Mouse (Mus musculus): Measurements from ENCODE around the gene Setd3. TPM values are rescaled to one million over a fixed set of nuclear protein-coding genes. Genes with fewer than 3 reads are reported as not detected.

Setd3 gene
- polyA plus RNA-seq, 1 experiment from 2014 or later: 53.8 TPM

GRCm38 (mm10) chr12:108135610-108136208, 43.4 kb downstream of the Setd3 start:
- 76% methylated on average over 6 of the region's 6 CpGs for WGBS (ENCODE audit: insufficient replicate concordance)
- H3K4me2 ChIP-seq: no peak overlapping the region
- no peaks in the 10 kb centered on the region for H3K4me1 ChIP-seq (replicated peaks)
- H3K36me3 ChIP-seq (replicated peaks): peaks cover 78% of the 10 kb centered on the region
- no peak overlapping the region for H3K27ac ChIP-seq (replicated peaks)
- H3K4me3 ChIP-seq (replicated peaks): no peak overlapping the region
- H3K27me3 ChIP-seq: no peaks in the 10 kb centered on the region
- no peaks in the 10 kb centered on the region for H3K9me3 ChIP-seq (replicated peaks)
- no peak for ATAC-seq (ENCODE audit: insufficient read depth)
- H3K9ac ChIP-seq: no peak overlapping the region

DNA sequence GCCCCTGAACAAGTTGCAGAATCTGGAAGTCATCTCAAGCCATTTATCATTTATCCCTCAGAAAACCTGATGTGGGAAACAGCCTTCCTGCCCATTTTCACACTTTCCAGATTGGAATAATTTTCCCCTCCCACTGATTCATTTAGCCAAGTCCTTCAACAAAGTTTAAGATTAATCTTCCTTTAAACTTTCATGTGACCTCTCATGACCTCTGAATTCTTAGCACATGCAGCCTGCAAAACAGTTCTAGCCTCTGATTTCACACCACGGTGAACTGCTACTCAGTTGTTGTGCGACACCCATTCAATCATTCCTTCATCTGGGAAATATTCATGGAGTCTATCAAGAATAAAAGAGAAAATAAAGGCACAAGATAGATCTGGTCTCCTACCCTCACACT, 45.9 kb downstream of the Setd3 start:
- Histone ChIP-seq H3K4me1 (replicated peaks) (no peaks in the 10 kb centered on the region), H3K36me3 (replicated peaks) (peaks cover 90% of the 10 kb centered on the region)
- WGBS (ENCODE audit: insufficient replicate concordance): 87% methylated on average over 2 of the region's 2 CpGs

DNA sequence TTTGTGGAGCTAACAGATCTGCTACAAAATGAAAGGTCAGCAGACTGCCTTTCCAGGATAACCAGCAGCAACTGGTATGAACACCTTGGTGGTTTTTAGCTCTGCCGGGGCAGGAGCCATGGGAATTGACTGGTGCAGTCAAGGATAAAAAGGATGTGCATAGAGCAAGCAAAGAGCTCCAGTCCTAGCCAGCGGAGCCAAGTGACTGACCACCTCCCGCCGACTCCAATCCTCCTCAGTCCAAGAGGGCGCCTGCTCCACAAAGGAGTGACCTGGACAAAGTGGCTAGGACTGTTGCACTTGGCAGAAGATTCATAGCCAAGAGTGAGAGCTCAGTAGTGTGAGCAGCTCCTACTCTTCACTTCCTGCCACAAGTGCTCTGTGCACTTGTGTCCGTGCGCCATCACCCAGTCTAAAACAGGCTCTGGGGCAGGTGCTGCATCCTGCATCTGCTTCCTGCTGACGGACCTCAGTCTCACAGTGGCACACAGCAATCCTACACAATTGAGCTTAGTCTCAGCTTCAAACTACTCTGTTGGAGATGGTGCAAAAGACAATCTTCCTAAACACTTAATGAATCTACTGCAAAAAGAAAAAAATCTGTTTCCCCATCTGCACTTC, 46.6 kb downstream of the Setd3 start:
- no peak overlapping the region for H3K4me3 ChIP-seq (replicated peaks)
- no peak overlapping the region for H3K9ac ChIP-seq
- H3K9me3 ChIP-seq (replicated peaks): no peaks in the 10 kb centered on the region
- H3K4me1 ChIP-seq (replicated peaks): no peaks in the 10 kb centered on the region
- no peak overlapping the region for H3K27ac ChIP-seq (replicated peaks)
- no peak for ATAC-seq (ENCODE audit: insufficient read depth)
- H3K36me3 ChIP-seq (replicated peaks): peaks cover 90% of the 10 kb centered on the region
- H3K27me3 ChIP-seq: no peaks in the 10 kb centered on the region
- 86% methylated on average over 8 of the region's 8 CpGs for WGBS (ENCODE audit: insufficient replicate concordance)
- no peak overlapping the region for H3K4me2 ChIP-seq

More for the DNA sequence above, 45.9 kb downstream of the Setd3 start:
- Histone ChIP-seq H3K9me3 (replicated peaks) (no peaks in the 10 kb centered on the region), H3K4me2 (no peak overlapping the region), H3K9ac (no peak overlapping the region), H3K27ac (replicated peaks) (no peak overlapping the region), H3K4me3 (replicated peaks) (no peak overlapping the region), H3K27me3 (no peaks in the 10 kb centered on the region)
- no peak for ATAC-seq (ENCODE audit: insufficient read depth)

- H3K27ac ChIP-seq (replicated peaks): no peak overlapping the region
- H3K27me3 ChIP-seq: no peaks in the 10 kb centered on the region
- ATAC-seq (ENCODE audit: insufficient read depth): no peak
- H3K4me2 ChIP-seq: no peak overlapping the region
- WGBS (ENCODE audit: insufficient replicate concordance): 22% methylated on average over 2 of the region's 2 CpGs
- no peaks in the 10 kb centered on the region for H3K4me1 ChIP-seq (replicated peaks)
- H3K9me3 ChIP-seq (replicated peaks): no peaks in the 10 kb centered on the region
- peaks cover 28% of the 10 kb centered on the region for H3K36me3 ChIP-seq (replicated peaks)
- H3K9ac ChIP-seq: no peak overlapping the region
- H3K4me3 ChIP-seq (replicated peaks): no peak overlapping the region
Measured at GRCm38 (mm10) chr12:108121288-108121687, 57.8 kb downstream of the Setd3 start.

GRCm38 (mm10) chr12:108120434-108120833, 58.7 kb downstream of the Setd3 start:
- H3K27me3 ChIP-seq: no peaks in the 10 kb centered on the region
- no peak overlapping the region for H3K4me2 ChIP-seq
- H3K9me3 ChIP-seq (replicated peaks): no peaks in the 10 kb centered on the region
- 45% methylated on average over 6 of the region's 6 CpGs for WGBS (ENCODE audit: insufficient replicate concordance)
- no peak overlapping the region for H3K27ac ChIP-seq (replicated peaks)
- no peak overlapping the region for H3K9ac ChIP-seq
- H3K4me1 ChIP-seq (replicated peaks): no peaks in the 10 kb centered on the region
- no peak overlapping the region for H3K4me3 ChIP-seq (replicated peaks)
- peaks cover 37% of the 10 kb centered on the region for H3K36me3 ChIP-seq (replicated peaks)
- no peak for ATAC-seq (ENCODE audit: insufficient read depth)

DNA sequence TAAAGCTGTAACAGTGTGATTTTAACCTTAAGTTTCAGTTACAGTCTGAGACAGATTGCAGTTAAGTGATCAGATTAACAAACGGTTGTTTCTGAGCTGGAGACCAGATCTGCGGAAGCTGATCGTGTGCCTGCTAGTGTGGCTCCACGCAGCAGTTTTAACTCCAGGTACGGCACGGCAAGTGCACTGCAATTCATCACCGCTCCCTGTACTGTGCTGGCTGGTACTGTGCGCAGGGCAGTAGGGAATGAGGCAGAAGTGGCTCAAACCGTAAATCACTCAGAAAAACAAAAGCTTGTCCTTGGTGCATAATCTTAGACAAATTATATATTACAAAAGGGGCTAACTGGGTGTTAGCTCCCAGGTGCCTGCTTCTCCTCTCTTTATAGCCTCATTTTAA, 59.2 kb downstream of the Setd3 start:
- Histone ChIP-seq H3K36me3 (replicated peaks) (peaks cover 41% of the 10 kb centered on the region), H3K9me3 (replicated peaks) (no peaks in the 10 kb centered on the region), H3K27ac (replicated peaks) (no peak overlapping the region), H3K4me2 (no peak overlapping the region), H3K4me1 (replicated peaks) (no peaks in the 10 kb centered on the region), H3K27me3 (no peaks in the 10 kb centered on the region), H3K4me3 (replicated peaks) (no peak overlapping the region), H3K9ac (no peak overlapping the region)
- WGBS (ENCODE audit: insufficient replicate concordance): 74% methylated on average over 9 of the region's 9 CpGs
- no peak for ATAC-seq (ENCODE audit: insufficient read depth)

GRCm38 (mm10) chr12:108118902-108119531, 60.1 kb downstream of the Setd3 start:
- H3K36me3 ChIP-seq (replicated peaks): peaks cover 49% of the 10 kb centered on the region
- no peaks in the 10 kb centered on the region for H3K27me3 ChIP-seq
- 76% methylated on average over 19 of the region's 19 CpGs for WGBS (ENCODE audit: insufficient replicate concordance)
- ATAC-seq (ENCODE audit: insufficient read depth): no peak
- H3K9me3 ChIP-seq (replicated peaks): no peaks in the 10 kb centered on the region
- H3K4me3 ChIP-seq (replicated peaks): no peak overlapping the region
- no peak overlapping the region for H3K27ac ChIP-seq (replicated peaks)
- H3K9ac ChIP-seq: no peak overlapping the region
- H3K4me1 ChIP-seq (replicated peaks): no peaks in the 10 kb centered on the region
- no peak overlapping the region for H3K4me2 ChIP-seq

DNA sequence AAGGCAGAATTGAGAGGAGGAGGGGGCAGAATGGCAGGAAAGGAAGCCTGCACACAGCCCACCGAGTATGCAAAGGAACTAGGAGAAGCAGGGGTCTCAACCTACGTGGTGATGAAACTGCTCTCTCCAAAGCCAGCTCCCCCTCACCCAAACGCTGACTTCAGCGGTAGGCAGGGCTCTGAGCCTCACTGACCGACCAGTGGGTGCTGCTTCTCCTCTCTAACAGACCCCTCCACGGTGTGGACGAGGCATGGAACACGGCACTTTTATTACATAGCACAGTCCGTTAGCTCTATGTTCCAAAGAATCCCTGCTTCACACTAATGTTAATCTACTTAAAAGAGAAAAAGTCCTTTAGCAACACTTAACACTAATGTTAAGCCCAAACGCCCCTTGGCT, 60.6 kb downstream of the Setd3 start:
- no peak for ATAC-seq (ENCODE audit: insufficient read depth)
- H3K9ac ChIP-seq: no peak overlapping the region
- 76% methylated on average over 10 of the region's 10 CpGs for WGBS (ENCODE audit: insufficient replicate concordance)
- H3K9me3 ChIP-seq (replicated peaks): no peaks in the 10 kb centered on the region
- H3K4me2 ChIP-seq: no peak overlapping the region
- no peak overlapping the region for H3K27ac ChIP-seq (replicated peaks)
- no peaks in the 10 kb centered on the region for H3K27me3 ChIP-seq
- H3K36me3 ChIP-seq (replicated peaks): peaks cover 51% of the 10 kb centered on the region
- no peak overlapping the region for H3K4me3 ChIP-seq (replicated peaks)
- no peaks in the 10 kb centered on the region for H3K4me1 ChIP-seq (replicated peaks)

DNA sequence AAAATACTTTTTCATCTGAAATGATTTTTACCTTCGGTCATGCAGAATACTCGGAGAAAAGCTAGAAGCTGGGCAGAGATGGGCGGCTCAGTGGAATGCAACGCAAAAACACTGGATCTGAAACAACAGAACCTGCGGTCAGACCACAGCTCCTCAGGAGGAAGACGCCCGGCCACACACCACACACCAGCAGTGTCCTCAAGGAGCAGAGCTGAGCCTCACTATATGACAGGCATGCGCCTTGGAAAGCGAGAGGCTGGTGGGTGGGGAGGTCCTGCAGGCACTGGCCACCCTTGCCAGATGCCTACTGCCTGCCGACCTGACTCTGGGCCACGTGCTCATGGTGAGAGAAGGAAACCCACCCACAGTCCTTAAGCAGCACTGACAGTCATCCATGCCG, 67.9 kb downstream of the Setd3 start:
- H3K36me3 ChIP-seq (replicated peaks): peaks cover 70% of the 10 kb centered on the region
- no peaks in the 10 kb centered on the region for H3K9me3 ChIP-seq (replicated peaks)
- ATAC-seq (ENCODE audit: insufficient read depth): no peak
- H3K4me1 ChIP-seq (replicated peaks): no peaks in the 10 kb centered on the region
- no peak overlapping the region for H3K4me3 ChIP-seq (replicated peaks)
- H3K27me3 ChIP-seq: no peaks in the 10 kb centered on the region
- no peak overlapping the region for H3K27ac ChIP-seq (replicated peaks)
- no peak overlapping the region for H3K4me2 ChIP-seq
- 85% methylated on average over 12 of the region's 12 CpGs for WGBS (ENCODE audit: insufficient replicate concordance)
- no peak overlapping the region for H3K9ac ChIP-seq

- 86% methylated on average over 3 of the region's 3 CpGs for WGBS (ENCODE audit: insufficient replicate concordance)
- ATAC-seq (ENCODE audit: insufficient read depth): no peak
- H3K36me3 ChIP-seq (replicated peaks): peaks cover 70% of the 10 kb centered on the region
Measured at GRCm38 (mm10) chr12:108110674-108111073, 68.4 kb downstream of the Setd3 start.

GRCm38 (mm10) chr12:108109732-108110131, 69.4 kb downstream of the Setd3 start:
- WGBS (ENCODE audit: insufficient replicate concordance): 61% methylated on average over 4 of the region's 4 CpGs
- Histone ChIP-seq H3K27ac (replicated peaks) (no peak overlapping the region), H3K4me1 (replicated peaks) (no peaks in the 10 kb centered on the region), H3K4me2 (no peak overlapping the region), H3K9ac (no peak overlapping the region), H3K27me3 (no peaks in the 10 kb centered on the region), H3K36me3 (replicated peaks) (peaks cover 66% of the 10 kb centered on the region), H3K4me3 (replicated peaks) (no peak overlapping the region), H3K9me3 (replicated peaks) (no peaks in the 10 kb centered on the region)
- ATAC-seq (ENCODE audit: insufficient read depth): no peak

More at GRCm38 (mm10) chr12:108110674-108111073, 68.4 kb downstream of the Setd3 start:
- Histone ChIP-seq H3K9ac (no peak overlapping the region), H3K4me3 (replicated peaks) (no peak overlapping the region), H3K4me2 (no peak overlapping the region), H3K9me3 (replicated peaks) (no peaks in the 10 kb centered on the region), H3K27ac (replicated peaks) (no peak overlapping the region), H3K27me3 (no peaks in the 10 kb centered on the region), H3K4me1 (replicated peaks) (no peaks in the 10 kb centered on the region)

All from liver, embryonic 15.5 days (tissue).